Mouse (Mus musculus): ENCODE data around the gene Acads. TPM values are rescaled to one million over a fixed set of nuclear protein-coding genes. Genes with fewer than 3 reads are reported as not detected.
"Not testable (repeated sequence)": the region's sequence is repeated elsewhere in the genome, so short reads cannot be mapped to it uniquely, and the experiment has no call there.

Gene Acads
- polyA plus RNA-seq, 1 experiment from 2014 or later, result 107 TPM

- WGBS, result 3% methylated on average over 26 of the region's 26 CpGs
- Histone ChIP-seq H3K27me3 (ENCODE audit: insufficient read depth, poor library complexity, severe bottlenecking) (no peaks in the 10 kb centered on the region), H3K27ac (peak overlapping the region; percentile 97), H3K36me3 (peaks cover 11% of the 10 kb centered on the region; the same call in 1 of the 2 replicates), H3K9me3 (no peaks in the 10 kb centered on the region), H3K4me1 (peaks cover 69% of the 10 kb centered on the region), H3K4me3 (peak overlapping the region; percentile 98)
- DNase-seq (ENCODE audit: low spot score), result no peak
These were observed 37.9 kb upstream of the Acads start for GRCm38 (mm10) chr5:115156933-115157589.

DNA sequence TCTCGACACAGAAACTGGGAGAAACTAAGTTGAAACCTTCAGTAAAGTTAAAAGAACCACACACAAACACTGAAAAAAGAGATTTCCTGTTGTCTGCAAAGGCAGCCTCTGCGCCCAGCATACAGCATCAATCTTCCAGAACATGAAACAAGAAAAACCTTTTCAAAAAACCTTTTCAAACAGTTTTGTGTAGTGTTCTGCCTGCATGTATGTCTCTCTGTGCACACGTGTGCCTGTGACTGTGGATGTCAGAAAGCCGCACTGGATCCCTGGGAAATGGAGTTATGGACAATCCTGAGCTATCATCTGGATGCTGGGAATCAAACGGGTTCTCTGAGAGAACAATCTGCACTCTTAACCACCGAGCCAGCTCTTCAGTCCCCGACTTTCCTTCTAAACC lies 37.3 kb upstream of the Acads start:
- H3K4me3 ChIP-seq, result peak overlapping the region; percentile 98
- H3K27ac ChIP-seq, result peak overlapping the region; percentile 97

GRCm38 (mm10) chr5:115155831-115156230 lies 36.7 kb upstream of the Acads start:
- no peaks in the 10 kb centered on the region for H3K27me3 ChIP-seq (ENCODE audit: insufficient read depth, poor library complexity, severe bottlenecking)
- no peak for DNase-seq (ENCODE audit: low spot score)
- whole genome bisulfite sequencing, result 40% methylated on average over 5 of the region's 5 CpGs
- peak overlapping the region; percentile 98 for H3K4me3 ChIP-seq
- peaks cover 20% of the 10 kb centered on the region for H3K36me3 ChIP-seq
- no peaks in the 10 kb centered on the region for H3K9me3 ChIP-seq
- peak overlapping the region; percentile 97 for H3K27ac ChIP-seq
- H3K4me1 ChIP-seq, result peaks cover 72% of the 10 kb centered on the region

More for the DNA sequence above, 37.3 kb upstream of the Acads start:
- 56% methylated on average over 7 of the region's 7 CpGs for WGBS
- no peaks in the 10 kb centered on the region for H3K27me3 ChIP-seq (ENCODE audit: insufficient read depth, poor library complexity, severe bottlenecking)
- peaks cover 16% of the 10 kb centered on the region for H3K36me3 ChIP-seq
- no peaks in the 10 kb centered on the region for H3K9me3 ChIP-seq
- no peak for DNase-seq (ENCODE audit: low spot score)
- peaks cover 72% of the 10 kb centered on the region for H3K4me1 ChIP-seq

GRCm38 (mm10) chr5:115155156-115155631 lies 36.0 kb upstream of the Acads start:
- H3K27ac ChIP-seq, result peak overlapping the region; percentile 97
- peaks cover 73% of the 10 kb centered on the region for H3K4me1 ChIP-seq
- WGBS, result 58% methylated on average over 13 of the region's 13 CpGs
- H3K4me3 ChIP-seq, result peak overlapping the region; percentile 98
- no peaks in the 10 kb centered on the region for H3K27me3 ChIP-seq (ENCODE audit: insufficient read depth, poor library complexity, severe bottlenecking)
- peaks cover 27% of the 10 kb centered on the region for H3K36me3 ChIP-seq
- no peaks in the 10 kb centered on the region for H3K9me3 ChIP-seq
- no peak for DNase-seq (ENCODE audit: low spot score)

DNA sequence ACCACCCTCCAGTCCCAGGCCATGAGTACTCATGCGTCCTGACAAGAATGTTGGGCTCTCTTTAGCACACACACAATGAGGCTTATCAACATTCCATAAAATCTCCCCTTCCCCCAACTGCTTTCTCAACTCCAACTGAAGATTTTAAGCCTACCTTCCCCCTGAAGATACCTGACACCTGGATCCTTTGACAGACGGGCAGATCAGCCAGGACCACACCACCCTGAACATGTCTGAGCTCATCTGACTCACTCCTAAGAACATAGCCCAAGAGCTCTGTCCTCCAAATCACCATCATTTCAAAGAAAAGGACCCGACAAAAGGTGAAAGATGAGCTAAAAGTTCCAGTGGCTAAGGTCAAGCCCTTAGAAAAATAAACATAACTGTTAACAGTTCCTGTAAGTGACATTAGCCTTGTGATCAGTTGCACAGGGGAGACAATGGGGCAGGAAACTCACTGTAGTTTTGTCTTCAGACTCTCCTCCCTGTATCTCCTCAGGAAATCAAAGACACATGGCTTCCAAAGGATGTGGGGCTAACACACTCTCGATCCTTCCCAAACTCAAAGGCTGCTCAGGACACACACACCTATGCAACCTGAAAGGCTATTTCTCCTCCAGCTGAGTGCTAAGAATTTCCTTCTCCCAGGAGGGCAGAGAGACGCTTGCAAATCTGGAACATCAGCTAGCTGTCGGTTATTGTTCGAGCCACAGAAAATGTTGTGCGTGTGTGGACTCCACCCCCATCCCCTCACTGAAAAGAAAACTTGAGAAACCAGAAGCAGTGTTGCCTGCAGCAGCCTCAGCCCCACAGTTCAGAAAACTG lies 33.2 kb upstream of the Acads start:
- Histone ChIP-seq H3K36me3 (peaks cover 54% of the 10 kb centered on the region), H3K4me3 (no peak overlapping the region)
- 31% methylated on average over 8 of the region's 8 CpGs for WGBS

GRCm38 (mm10) chr5:115151457-115151856 lies 32.3 kb upstream of the Acads start:
- WGBS, result 79% methylated on average over 13 of the region's 13 CpGs
- no peak for DNase-seq (ENCODE audit: low spot score)
- Histone ChIP-seq H3K36me3 (peaks cover 63% of the 10 kb centered on the region), H3K27me3 (ENCODE audit: insufficient read depth, poor library complexity, severe bottlenecking) (no peaks in the 10 kb centered on the region), H3K27ac (no peak overlapping the region), H3K4me1 (peaks cover 56% of the 10 kb centered on the region), H3K9me3 (no peaks in the 10 kb centered on the region), H3K4me3 (no peak overlapping the region)

More for the DNA sequence above, 33.2 kb upstream of the Acads start:
- H3K27me3 ChIP-seq (ENCODE audit: insufficient read depth, poor library complexity, severe bottlenecking), result no peaks in the 10 kb centered on the region
- H3K27ac ChIP-seq, result peak overlapping the region; percentile 37; the same call in 1 of the 2 replicates
- no peaks in the 10 kb centered on the region for H3K9me3 ChIP-seq
- DNase-seq (ENCODE audit: low spot score), result no peak
- peaks cover 63% of the 10 kb centered on the region for H3K4me1 ChIP-seq

GRCm38 (mm10) chr5:115150991-115151390 lies 31.8 kb upstream of the Acads start:
- no peak overlapping the region for H3K4me3 ChIP-seq
- H3K36me3 ChIP-seq, result peaks cover 67% of the 10 kb centered on the region
- no peak overlapping the region for H3K27ac ChIP-seq
- peaks cover 51% of the 10 kb centered on the region for H3K4me1 ChIP-seq
- no peaks in the 10 kb centered on the region for H3K27me3 ChIP-seq (ENCODE audit: insufficient read depth, poor library complexity, severe bottlenecking)
- WGBS, result 60% methylated on average over 5 of the region's 5 CpGs
- DNase-seq (ENCODE audit: low spot score), result no peak
- H3K9me3 ChIP-seq, result no peaks in the 10 kb centered on the region

DNA sequence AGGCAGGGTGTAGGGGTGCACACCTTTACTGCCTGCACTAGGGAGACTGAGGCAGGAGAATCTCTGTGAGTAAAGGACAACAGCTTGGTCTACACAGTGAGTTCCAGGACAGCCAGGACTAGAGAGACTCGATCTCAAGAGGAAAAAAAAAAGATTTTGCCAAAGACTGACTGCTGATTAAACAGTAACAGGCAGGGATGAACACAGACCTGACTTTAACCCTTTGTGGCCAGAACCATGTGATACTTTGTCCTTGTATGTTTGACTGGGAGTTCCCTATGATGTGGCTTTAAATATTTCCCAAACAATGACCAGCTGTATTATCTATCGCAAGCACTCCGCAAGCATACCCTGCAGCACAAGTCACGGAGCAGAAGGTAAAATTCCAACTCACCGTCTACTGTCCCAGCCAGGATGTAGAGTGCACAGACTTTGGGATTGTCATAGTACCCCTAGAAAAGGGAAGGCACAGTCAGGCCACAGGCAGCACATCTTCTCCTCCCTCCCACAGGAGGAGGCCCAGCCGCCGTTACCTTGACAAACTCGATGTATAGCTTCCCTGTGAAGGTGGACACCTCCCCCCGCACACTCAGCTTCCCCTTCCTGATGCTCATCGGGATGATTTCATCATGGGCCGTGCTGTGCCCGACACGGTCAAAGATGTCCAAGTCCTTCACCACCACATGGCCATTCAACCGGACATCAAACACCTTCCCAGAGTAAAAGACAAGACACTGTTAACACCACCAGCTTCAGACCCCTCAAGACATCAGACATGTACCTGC lies 30.7 kb upstream of the Acads start:
- Histone ChIP-seq H3K27me3 (ENCODE audit: insufficient read depth, poor library complexity, severe bottlenecking) (no peaks in the 10 kb centered on the region), H3K9me3 (no peaks in the 10 kb centered on the region), H3K4me3 (no peak overlapping the region), H3K36me3 (peaks cover 77% of the 10 kb centered on the region), H3K27ac (no peak overlapping the region), H3K4me1 (peaks cover 40% of the 10 kb centered on the region)
- 93% methylated on average over 14 of the region's 14 CpGs for WGBS
- no peak for DNase-seq (ENCODE audit: low spot score)

DNA sequence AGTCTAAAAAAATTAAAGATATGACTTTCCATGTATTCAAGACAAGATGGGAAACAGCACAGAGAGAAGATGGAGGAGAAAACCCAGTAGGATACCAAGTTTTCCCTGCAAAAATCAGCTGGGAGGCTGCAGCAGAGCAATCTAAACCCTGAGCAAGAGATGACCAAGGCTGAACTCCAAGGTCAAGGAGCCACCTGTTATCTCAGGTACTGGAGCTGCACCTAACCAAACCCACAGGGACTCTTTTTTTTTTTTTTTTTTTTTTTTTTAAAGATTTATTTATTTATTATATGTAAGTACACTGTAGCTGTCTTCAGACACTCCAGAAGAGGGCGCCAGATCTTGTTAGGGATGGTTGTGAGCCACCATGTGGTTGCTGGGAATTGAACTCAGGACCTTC lies 29.7 kb upstream of the Acads start:
- not testable (repeated sequence) for H3K27me3 ChIP-seq (ENCODE audit: insufficient read depth, poor library complexity, severe bottlenecking); H3K4me3 ChIP-seq; DNase-seq (ENCODE audit: low spot score); H3K9me3 ChIP-seq; H3K27ac ChIP-seq
- Histone ChIP-seq H3K36me3 (peaks cover 86% of the 10 kb centered on the region), H3K4me1 (peaks cover 33% of the 10 kb centered on the region)
- WGBS, result no CpG with 5 or more reads among the region's 1 CpGs

- 87% methylated on average over 8 of the region's 8 CpGs for WGBS
- no peaks in the 10 kb centered on the region for H3K9me3 ChIP-seq
- DNase-seq (ENCODE audit: low spot score), result no peak
- no peaks in the 10 kb centered on the region for H3K27me3 ChIP-seq (ENCODE audit: insufficient read depth, poor library complexity, severe bottlenecking)
- H3K4me3 ChIP-seq, result no peak overlapping the region
- H3K4me1 ChIP-seq, result peaks cover 28% of the 10 kb centered on the region
- no peak overlapping the region for H3K27ac ChIP-seq
- H3K36me3 ChIP-seq, result peaks cover 81% of the 10 kb centered on the region
These were observed 29.2 kb upstream of the Acads start for GRCm38 (mm10) chr5:115148378-115148777.

- no peaks in the 10 kb centered on the region for H3K27me3 ChIP-seq (ENCODE audit: insufficient read depth, poor library complexity, severe bottlenecking)
- peaks cover 18% of the 10 kb centered on the region for H3K4me1 ChIP-seq
- H3K27ac ChIP-seq, result no peak overlapping the region
- 80% methylated on average over 3 of the region's 3 CpGs for WGBS
- DNase-seq (ENCODE audit: low spot score), result no peak
- H3K9me3 ChIP-seq, result no peaks in the 10 kb centered on the region
- H3K36me3 ChIP-seq, result peaks cover 84% of the 10 kb centered on the region
- H3K4me3 ChIP-seq, result no peak overlapping the region
These were observed 28.2 kb upstream of the Acads start for GRCm38 (mm10) chr5:115147388-115147787.

DNA sequence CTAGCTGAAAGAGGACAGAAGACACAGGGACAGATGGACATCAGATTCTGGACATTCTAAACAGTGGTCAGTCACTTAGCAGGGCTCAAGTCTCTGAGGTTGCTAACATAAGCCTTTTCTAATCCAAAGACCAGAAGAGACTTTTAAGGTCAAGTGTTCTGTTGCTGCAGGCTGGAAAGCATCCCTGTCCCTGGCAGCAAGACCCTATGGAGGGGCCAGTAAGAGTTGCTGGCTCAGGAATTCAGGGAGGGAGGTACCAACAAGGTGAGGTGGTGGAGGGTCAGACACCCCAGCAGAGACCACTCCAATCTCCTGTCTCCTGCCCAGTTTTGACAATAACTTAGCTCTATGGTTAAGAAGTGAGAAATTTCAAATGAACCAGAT lies 27.6 kb upstream of the Acads start:
- no peak for DNase-seq (ENCODE audit: low spot score)
- H3K9me3 ChIP-seq, result no peaks in the 10 kb centered on the region
- peaks cover 82% of the 10 kb centered on the region for H3K36me3 ChIP-seq

More for the DNA sequence above, 27.6 kb upstream of the Acads start:
- peaks cover 13% of the 10 kb centered on the region for H3K4me1 ChIP-seq
- no peaks in the 10 kb centered on the region for H3K27me3 ChIP-seq (ENCODE audit: insufficient read depth, poor library complexity, severe bottlenecking)
- no peak overlapping the region for H3K4me3 ChIP-seq
- H3K27ac ChIP-seq, result no peak overlapping the region

Measured in heart, embryonic 10.5 days (tissue).